Mouse (Mus musculus) c-Kit-negative CD71-positive TER-119-positive erythroid progenitor cells, embryonic 14.5 days (primary cell): ENCODE data around the gene Gm7247.
"Not testable (repeated sequence)": the region's sequence is repeated elsewhere in the genome, so short reads cannot be mapped to it uniquely, and the experiment has no call there.

Source experiments
- DNase-seq: peaks from one replicate; pipeline ENCODE4 v3.0.0-alpha.2; 2013; ENCODE audit warnings: low read depth, low spot score

Gene Gm7247

GRCm38 (mm10) chr14:51361456-51361855, at the start of gene Gm7247:
Gm7247 (plus strand) TSS chr14:51361756.
- no peak for DNase-seq

GRCm38 (mm10) chr14:51324001-51324400, 37.6 kb upstream of the Gm7247 start:
- no peak for DNase-seq

GRCm38 (mm10) chr14:51346027-51346426, 15.5 kb upstream of the Gm7247 start:
- DNase-seq, result no peak

DNA sequence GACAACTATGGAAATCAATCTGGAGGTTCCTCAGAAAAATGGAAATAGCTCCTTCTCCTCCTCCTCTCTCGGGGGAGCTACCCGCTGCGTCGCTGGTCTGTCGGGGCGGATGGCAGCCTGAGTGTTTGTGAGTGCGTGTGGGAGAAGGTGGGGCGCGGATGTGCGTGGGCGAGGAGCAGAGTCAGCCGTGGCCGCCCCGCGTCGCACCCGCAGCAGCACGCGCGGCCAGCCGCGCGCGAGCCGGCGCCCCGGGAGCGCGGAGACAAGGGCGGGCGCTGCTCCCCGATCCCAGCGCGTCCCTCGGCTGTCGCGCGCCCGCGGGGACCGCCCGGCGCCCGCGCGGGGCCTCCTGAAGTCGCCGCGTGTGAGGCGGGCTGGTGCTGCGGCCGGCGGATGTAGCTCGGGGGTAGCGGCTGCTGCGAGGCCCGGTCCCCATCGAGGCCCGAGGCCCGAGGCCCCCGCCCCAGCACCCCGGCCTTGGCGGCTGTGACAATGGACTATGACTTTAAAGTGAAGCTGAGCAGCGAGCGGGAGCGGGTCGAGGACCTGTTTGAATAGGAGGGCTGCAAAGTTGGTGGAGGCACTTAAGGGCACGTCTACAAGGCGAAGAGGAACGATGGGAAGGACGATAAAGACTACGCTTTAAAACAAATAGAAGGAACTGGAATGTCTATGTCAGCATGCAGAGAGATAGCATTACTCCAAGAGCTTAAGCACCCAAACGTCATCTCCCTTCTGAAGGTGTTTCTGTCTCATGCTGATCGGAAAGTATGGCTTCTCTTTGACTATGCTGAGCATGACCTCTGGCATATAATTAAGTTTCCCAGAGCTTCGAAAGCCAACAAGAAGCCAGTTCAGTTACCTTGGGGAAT, 3.2 kb upstream of the Gm7247 start:
- DNase-seq, result no peak

DNA sequence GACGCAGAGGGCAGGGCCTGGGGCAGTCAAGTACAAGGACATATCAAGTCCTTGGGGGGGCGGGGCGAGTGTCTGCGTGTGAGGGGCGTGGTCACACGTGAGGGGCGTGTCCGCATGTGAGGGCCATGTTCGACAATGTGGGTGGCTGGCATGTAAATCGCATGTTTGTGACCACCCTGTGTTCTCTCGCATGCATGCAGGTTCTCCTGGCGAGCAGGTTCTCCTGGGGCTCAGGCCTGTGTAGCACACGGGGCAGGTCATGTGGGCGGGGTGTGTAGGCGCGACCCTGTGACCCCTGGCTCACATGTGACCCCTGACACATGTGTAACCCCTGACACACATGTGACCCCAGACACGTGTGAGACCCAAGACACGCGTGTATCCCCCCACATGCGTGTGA, 21.2 kb downstream of the Gm7247 start:
- no peak for DNase-seq

- no peak for DNase-seq
These were observed 22.8 kb downstream of the Gm7247 start for GRCm38 (mm10) chr14:51384351-51384750.

DNA sequence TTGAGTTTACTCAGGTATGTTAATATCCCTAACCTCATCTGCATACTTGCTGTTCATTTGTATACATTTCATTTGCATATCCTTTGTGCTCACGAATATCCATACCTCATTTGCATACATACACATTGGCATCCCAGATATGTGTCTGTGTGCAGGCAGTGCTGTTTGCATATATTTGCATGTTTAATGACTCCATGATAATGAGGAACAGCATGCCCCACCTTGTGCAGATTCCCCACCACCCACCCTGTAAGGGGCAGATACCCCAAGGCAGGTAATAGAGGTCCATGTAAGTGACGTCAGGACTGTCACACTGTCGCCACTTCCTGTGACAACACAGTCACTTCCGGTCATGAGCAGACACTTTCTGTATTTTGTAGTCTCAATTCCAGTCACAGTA, 24.2 kb downstream of the Gm7247 start:
- no peak for DNase-seq

DNA sequence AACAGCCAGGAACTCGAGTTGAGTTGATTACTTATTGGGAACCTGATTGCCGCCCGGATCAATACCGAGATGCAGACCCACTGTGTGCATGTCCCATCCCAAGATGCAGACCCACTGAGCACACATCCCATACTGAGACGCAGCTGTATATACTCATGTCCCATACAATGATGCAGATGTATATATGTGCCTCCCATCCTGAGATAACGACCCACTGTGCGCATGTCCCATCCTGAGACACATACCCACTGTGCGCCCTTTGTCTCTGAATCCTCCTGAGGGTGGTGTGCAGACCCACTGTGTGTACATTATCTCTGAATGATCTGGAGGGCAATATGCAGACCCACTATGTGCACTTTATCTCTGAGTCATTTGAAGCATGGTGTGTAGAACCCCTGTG, 26.2 kb downstream of the Gm7247 start:
- DNase-seq, result no peak

DNA sequence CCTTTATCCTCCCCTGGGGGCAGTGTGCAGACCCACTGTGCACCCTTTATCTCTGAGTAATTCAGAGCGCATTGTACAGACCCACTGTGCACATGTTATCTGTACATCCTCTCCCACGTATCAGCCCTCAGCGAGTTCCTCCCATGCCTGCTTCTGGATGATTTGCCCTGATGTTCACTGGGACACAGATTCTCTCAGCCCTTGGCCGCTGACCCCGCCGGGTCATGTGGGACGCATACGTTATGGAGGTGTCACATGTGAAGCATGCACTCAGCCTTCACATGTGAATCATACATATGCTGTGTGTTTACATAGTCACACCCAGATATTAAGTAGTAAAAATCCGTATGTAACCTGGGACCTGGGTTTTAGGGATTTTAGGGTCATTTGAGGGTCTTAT, 26.7 kb downstream of the Gm7247 start:
- no peak for DNase-seq

DNA sequence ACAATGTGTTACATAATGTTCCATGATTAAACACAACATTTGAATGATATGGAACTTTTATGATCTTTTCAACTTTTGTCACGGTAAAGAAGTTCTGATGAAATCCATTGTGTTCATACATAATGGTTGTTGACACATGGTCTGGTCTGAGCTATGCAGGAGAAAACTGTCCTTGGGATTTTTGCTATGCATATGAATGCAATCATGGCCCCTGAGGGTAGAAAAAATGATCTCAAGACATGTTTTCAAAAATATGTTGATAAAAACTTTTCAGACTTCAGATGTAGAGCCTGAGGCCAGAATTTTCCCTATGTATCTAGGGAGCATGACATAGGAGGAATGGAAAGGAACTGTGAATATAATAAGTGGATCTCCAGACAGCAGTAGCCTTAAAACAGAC, 49.0 kb downstream of the Gm7247 start, which contains the start of gene Vmn2r88:
Vmn2r88 (plus strand) TSS at position 301 of the 400 bp plus-strand sequence.
- DNase-seq, result no peak

DNA sequence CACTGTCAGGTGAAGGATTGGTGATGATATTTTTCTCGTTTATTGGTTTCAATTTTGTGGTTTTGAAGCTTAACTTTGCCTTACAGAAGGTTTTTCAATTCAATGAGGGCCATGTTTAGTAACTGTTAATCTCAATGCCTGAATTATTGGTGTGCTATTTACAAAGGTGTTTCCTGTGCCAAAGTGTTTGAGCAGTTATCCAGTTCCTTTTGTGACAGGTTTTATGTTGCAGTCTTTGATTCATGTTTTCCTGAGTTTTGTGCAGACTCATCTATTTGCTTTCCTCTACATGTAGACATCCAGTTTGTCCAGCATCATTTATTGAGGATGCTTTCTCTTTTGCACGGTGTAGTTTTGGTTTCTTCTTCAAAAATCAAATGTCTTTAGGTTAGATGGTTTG, 62.3 kb downstream of the Gm7247 start:
- DNase-seq, result no peak

- not testable (repeated sequence) for DNase-seq
These were observed 68.6 kb downstream of the Gm7247 start for GRCm38 (mm10) chr14:51430138-51430537.

DNA sequence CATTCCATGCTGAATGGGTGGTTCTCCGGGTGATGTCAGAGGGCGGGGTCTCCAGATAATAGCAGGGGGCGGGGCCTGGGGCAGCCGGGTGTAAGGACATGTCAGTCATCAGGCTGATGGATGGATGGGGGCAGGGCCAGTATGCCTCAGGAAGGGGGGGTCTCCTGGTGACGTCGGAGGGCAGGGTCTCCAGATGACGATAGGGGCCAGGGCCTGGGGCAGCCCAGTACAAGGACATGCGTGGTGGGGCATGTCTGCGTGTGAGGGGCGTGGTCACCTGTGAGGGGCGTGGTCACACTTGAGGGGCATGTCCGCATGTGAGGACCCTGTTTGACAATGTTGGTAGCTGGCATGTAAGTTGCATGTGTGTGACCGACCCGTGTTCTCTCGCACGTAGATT, 73.0 kb downstream of the Gm7247 start:
- no peak for DNase-seq

- no peak for DNase-seq
These were observed 73.5 kb downstream of the Gm7247 start for GRCm38 (mm10) chr14:51435020-51435419.

DNA sequence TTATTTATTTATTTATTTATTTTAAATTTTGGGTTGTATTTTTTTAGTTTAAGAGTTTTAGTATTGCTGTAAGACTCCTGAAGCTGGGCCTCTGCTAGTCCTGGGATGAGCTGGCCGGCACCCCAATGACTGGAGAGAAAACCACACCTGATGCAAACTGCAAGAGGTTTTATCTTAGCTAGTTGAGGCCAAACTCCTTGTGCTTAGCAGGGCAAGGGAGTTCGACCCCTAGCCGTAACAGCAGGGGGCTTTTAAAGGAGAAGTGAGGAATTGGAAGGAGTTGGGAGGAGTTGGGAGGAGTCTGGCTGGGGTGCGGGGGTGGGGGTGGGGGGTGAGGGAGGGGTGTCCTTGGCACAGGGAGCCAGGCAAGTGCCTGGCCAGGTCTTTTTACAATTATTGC, 77.4 kb downstream of the Gm7247 start:
- DNase-seq, result no peak

DNA sequence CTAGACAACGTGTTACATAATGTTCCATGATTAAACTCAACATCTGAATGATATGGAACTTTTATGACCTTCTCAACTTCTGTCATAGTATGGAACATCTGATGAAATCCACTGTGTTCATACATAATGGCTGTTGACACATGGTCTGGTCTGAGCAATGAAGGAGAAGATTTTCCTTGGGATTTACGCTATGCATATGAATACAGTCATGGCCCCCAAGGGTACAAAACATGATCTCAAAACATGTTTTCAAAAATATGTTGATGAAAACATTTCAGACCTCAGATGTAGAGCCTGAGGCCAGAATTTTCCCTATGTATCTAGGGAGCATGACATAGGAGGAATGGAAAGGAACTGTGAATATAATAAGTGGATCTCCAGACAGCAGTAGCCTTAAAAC, 90.0 kb downstream of the Gm7247 start, which contains the start of gene Vmn2r89:
Vmn2r89 (plus strand) TSS at position 301 of the 400 bp plus-strand sequence.
- DNase-seq, result not testable (repeated sequence)

- not testable (repeated sequence) for DNase-seq
These were observed 118.7 kb downstream of the Gm7247 start for GRCm38 (mm10) chr14:51480278-51480677.

- DNase-seq, result not testable (repeated sequence)
These were observed 119.9 kb downstream of the Gm7247 start for GRCm38 (mm10) chr14:51481332-51482015.

GRCm38 (mm10) chr14:51482051-51482715, 120.6 kb downstream of the Gm7247 start:
- no peak for DNase-seq

DNA sequence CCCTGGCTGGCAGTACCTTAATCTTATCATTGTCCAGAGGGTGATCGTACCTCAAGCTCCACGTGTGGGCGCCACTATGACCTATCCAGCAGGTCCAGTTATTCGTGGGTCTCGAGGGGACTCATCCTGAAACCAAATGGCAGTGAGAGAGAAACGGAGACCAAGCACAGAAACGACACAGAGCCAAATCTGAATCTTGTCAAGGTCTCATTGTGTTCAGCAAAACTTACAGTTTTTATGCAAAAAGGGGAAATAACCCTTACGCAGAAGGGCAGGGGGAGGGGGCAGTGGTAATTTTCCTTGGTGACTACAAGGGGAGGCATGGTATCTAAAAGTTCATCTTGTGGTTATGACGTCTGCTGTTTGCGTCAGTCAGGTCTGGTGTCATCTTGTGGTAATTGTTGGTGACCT, 121.4 kb downstream of the Gm7247 start:
- not testable (repeated sequence) for DNase-seq

DNA sequence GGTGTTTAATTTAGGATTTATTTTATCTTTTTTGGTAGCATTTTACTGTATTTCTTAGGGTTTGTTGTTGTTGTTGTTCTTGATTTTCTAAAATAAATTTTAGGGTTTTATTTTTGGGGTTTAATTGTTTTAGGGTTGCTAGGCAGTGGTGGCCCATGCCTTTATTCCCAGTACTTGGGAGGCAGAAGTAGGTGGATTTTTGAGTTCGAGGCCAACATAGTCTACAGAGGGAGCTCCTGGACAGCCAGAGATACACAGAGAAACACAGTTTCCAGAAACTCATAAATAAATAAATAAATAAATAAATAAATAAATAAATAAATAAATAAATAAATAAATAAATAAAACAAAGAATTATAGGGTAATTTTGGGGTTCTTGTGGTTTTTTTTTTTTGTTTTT, 122.1 kb downstream of the Gm7247 start:
- DNase-seq, result no peak

GRCm38 (mm10) chr14:51486111-51486510, 124.6 kb downstream of the Gm7247 start:
- no peak for DNase-seq
